ENCODE assay signal across 8 mouse cellular contexts in genomic region chr2:181598454-181599351, GRCm38 (mm10). TPM values are rescaled to one million over a fixed set of nuclear protein-coding genes. Genes with fewer than 3 reads are reported as not detected.
A peak's percentile ranks its signal among the peaks of the same experiment; 100 is the strongest.
DNase-seq lines count a peak whose midpoint lies in the region; ATAC-seq and TF ChIP-seq lines count a peak whose summit lies in the region.

Samd10 (minus strand) TSS chr2:181599212.

- H3K4me1 ChIP-seq in spleen, adult 2 months (ENCODE audit: control insufficient read depth, insufficient read depth, insufficient read length): peaks cover 4% of the 10 kb centered on the region
- peaks cover 14% of the 10 kb centered on the region for H3K4me1 ChIP-seq in heart, embryonic 12.5 days (replicated peaks)
- peaks cover 48% of the 10 kb centered on the region for H3K4me1 ChIP-seq in kidney, embryonic 15.5 days
- H3K4me1 ChIP-seq in liver, adult 2 months (ENCODE audit: control insufficient read depth, insufficient read depth, low read length): peaks cover 5% of the 10 kb centered on the region
- H3K4me1 ChIP-seq in midbrain, embryonic 16.5 days (ENCODE audit: control insufficient read depth, insufficient read depth, low read length): peaks cover 41% of the 10 kb centered on the region
- H3K4me1 ChIP-seq in testis, adult 2 months (ENCODE audit: control insufficient read depth, insufficient read depth, low read length): peaks cover 21% of the 10 kb centered on the region

- H3K36me3 ChIP-seq in spleen, adult 2 months (ENCODE audit: control insufficient read depth, insufficient read depth, low read length): no peaks in the 10 kb centered on the region
- H3K36me3 ChIP-seq in heart, embryonic 12.5 days: 0 out of 2 replicates have a peak, but pooled peaks cover 3% of the 10 kb centered on the region
- H3K36me3 ChIP-seq in kidney, embryonic 15.5 days: 0 out of 2 replicates have a peak, but pooled peaks cover 7% of the 10 kb centered on the region
- H3K36me3 ChIP-seq in liver, adult 2 months (ENCODE audit: control insufficient read depth, insufficient read depth, low read length): no peaks in the 10 kb centered on the region
- peaks cover 5% of the 10 kb centered on the region for H3K36me3 ChIP-seq in midbrain, embryonic 16.5 days (ENCODE audit: control insufficient read depth, insufficient read depth, low read length)
- H3K36me3 ChIP-seq in testis, adult 2 months (ENCODE audit: control insufficient read depth, insufficient read depth, low read length): peaks cover 2% of the 10 kb centered on the region

- peaks cover 5% of the 10 kb centered on the region; the same call in 1 of the 2 replicates for H3K79me2 ChIP-seq in liver, adult 2 months (ENCODE audit: control insufficient read depth, insufficient read depth, low read length)

- WGBS in spleen, adult 2 months: under 1% methylated on average over 71 of the region's 71 CpGs
- 2% methylated on average over 71 of the region's 71 CpGs for WGBS in heart, embryonic 12.5 days
- 2% methylated on average over 71 of the region's 71 CpGs for WGBS in kidney, embryonic 15.5 days
- 7% methylated on average over 71 of the region's 71 CpGs for WGBS in liver, adult 2 months
- 1% methylated on average over 71 of the region's 71 CpGs for WGBS in midbrain, embryonic 16.5 days

- peak within 1 kb of the TSS; percentile 92 for H3K4me2 ChIP-seq in heart, embryonic 12.5 days
- peak within 1 kb of the TSS; percentile 96 for H3K4me2 ChIP-seq in kidney, embryonic 15.5 days
- peak within 1 kb of the TSS; percentile 81 for H3K4me2 ChIP-seq in midbrain, embryonic 16.5 days (ENCODE audit: low read length)

- peak in 1 of 2 experiments; percentile 65 for DNase-seq in spleen, adult 2 months (ENCODE audit: low read depth in 1 of 2, low spot score in 2 of 2)
- DNase-seq in spleen, adult 12 weeks (ENCODE audit: low spot score): no peak
- DNase-seq in cerebellum, postnatal 14 days: peak; percentile 83 to 84
- no peak for DNase-seq in liver, adult 2 months (ENCODE audit: extremely low read depth, low read depth, low spot score)

- peak within 1 kb of the TSS; percentile 92 for H3K27ac ChIP-seq in spleen, adult 2 months (ENCODE audit: insufficient read depth, low read length)
- H3K27ac ChIP-seq in heart, embryonic 12.5 days (ENCODE audit: poor library complexity, severe bottlenecking): no peak within 1 kb of the TSS
- H3K27ac ChIP-seq in kidney, embryonic 15.5 days: peak within 1 kb of the TSS; percentile 92
- H3K27ac ChIP-seq in liver, adult 2 months (replicated peaks; ENCODE audit: insufficient read depth, low read depth, low read length): peak within 1 kb of the TSS; percentile 3; the same call in 1 of the 2 replicates
- H3K27ac ChIP-seq in midbrain, embryonic 16.5 days (ENCODE audit: low read length): peak within 1 kb of the TSS; percentile 97
- peak within 1 kb of the TSS; percentile 86 for H3K27ac ChIP-seq in testis, adult 2 months (ENCODE audit: control insufficient read depth, insufficient read depth, low read depth, low read length)

- H3K4me3 ChIP-seq in spleen, adult 2 months (ENCODE audit: extremely low read depth, insufficient read depth, insufficient read length): peak within 1 kb of the TSS; percentile 80
- peak within 1 kb of the TSS; percentile 66 for H3K4me3 ChIP-seq in heart, embryonic 12.5 days
- peak within 1 kb of the TSS; percentile 78 for H3K4me3 ChIP-seq in kidney, embryonic 15.5 days (replicated peaks)
- peak within 1 kb of the TSS; percentile 78 for H3K4me3 ChIP-seq in liver, adult 2 months (ENCODE audit: insufficient read depth, low read depth, low read length)
- H3K4me3 ChIP-seq in midbrain, embryonic 16.5 days (ENCODE audit: low read depth, low read length): peak within 1 kb of the TSS; percentile 79
- peak within 1 kb of the TSS; percentile 80 for H3K4me3 ChIP-seq in testis, adult 2 months (ENCODE audit: control insufficient read depth, low read depth, low read length)

- no peak for TF ChIP-seq CTCF in spleen, adult 2 months (IDR thresholded peaks at IDR 0.05; ENCODE audit: extremely low read depth, insufficient read depth, insufficient read length, insufficient replicate concordance)
- 0 out of 2 replicates have a peak, but pooled peaks have one; percentile 9 for TF ChIP-seq CTCF in liver, adult 2 months (IDR thresholded peaks at IDR 0.05; ENCODE audit: low read depth, low read length)
- no peak for TF ChIP-seq CTCF in testis, adult 2 months (IDR thresholded peaks at IDR 0.05; ENCODE audit: control insufficient read depth, insufficient read depth, insufficient replicate concordance, low read depth, low read length)

- TF ChIP-seq POLR2A in spleen, adult 2 months (IDR thresholded peaks at IDR 0.05; ENCODE audit: low read depth, low read length): no peak
- TF ChIP-seq POLR2A in liver, adult 2 months (IDR thresholded peaks at IDR 0.05; ENCODE audit: extremely low read depth, insufficient read depth, low read length): no peak
- TF ChIP-seq POLR2A in testis, adult 2 months (IDR thresholded peaks at IDR 0.05; ENCODE audit: control insufficient read depth, low read depth, low read length): no peak; the same call in 1 of the 2 replicates

- H3K9me3 ChIP-seq in heart, embryonic 12.5 days (replicated peaks): no peaks in the 10 kb centered on the region
- no peaks in the 10 kb centered on the region for H3K9me3 ChIP-seq in kidney, embryonic 15.5 days (replicated peaks)
- H3K9me3 ChIP-seq in midbrain, embryonic 16.5 days (replicated peaks; ENCODE audit: control insufficient read depth, low read length, poor library complexity, severe bottlenecking): no peaks in the 10 kb centered on the region

- H3K27me3 ChIP-seq in spleen, adult 2 months (ENCODE audit: control insufficient read depth, insufficient read depth, low read length): no peaks in the 10 kb centered on the region
- H3K27me3 ChIP-seq in heart, embryonic 12.5 days (replicated peaks): no peaks in the 10 kb centered on the region
- H3K27me3 ChIP-seq in kidney, embryonic 15.5 days: no peaks in the 10 kb centered on the region; the same call in 1 of the 2 replicates
- H3K27me3 ChIP-seq in liver, adult 2 months (ENCODE audit: control insufficient read depth, insufficient read depth, low read length): no peaks in the 10 kb centered on the region
- H3K27me3 ChIP-seq in midbrain, embryonic 16.5 days (ENCODE audit: control insufficient read depth, insufficient read depth, low read depth, low read length): no peaks in the 10 kb centered on the region
- no peaks in the 10 kb centered on the region for H3K27me3 ChIP-seq in testis, adult 2 months (ENCODE audit: control insufficient read depth, insufficient read depth, low read length)

- peak; percentile 31; the same call in 1 of the 2 replicates for ATAC-seq in heart, embryonic 12.5 days (ENCODE audit: insufficient number of reproducible peaks, low FRiP score)
- peak; percentile 33 for ATAC-seq in kidney, embryonic 15.5 days (replicated peaks; ENCODE audit: low FRiP score)
- ATAC-seq in midbrain, embryonic 16.5 days: peak; percentile 44

- peak within 1 kb of the TSS; percentile 76 for H3K9ac ChIP-seq in heart, embryonic 12.5 days
- H3K9ac ChIP-seq in kidney, embryonic 15.5 days: peak within 1 kb of the TSS; percentile 93
- H3K9ac ChIP-seq in liver, adult 2 months (ENCODE audit: low read depth, low read length): peak within 1 kb of the TSS; percentile 81
- H3K9ac ChIP-seq in midbrain, embryonic 16.5 days (ENCODE audit: low read depth, low read length): peak within 1 kb of the TSS; percentile 98

RNA-seq across cellular contexts. Expression of gene Samd10, which starts in this region (rescaled TPM):
- 15.0 and 22.8 TPM in 2 replicates for polyA plus RNA-seq in spleen, adult 2 months (2012; rRNA removed)
- 12.4 and 13.4 TPM in 2 replicates for polyA plus RNA-seq in heart, embryonic 12.5 days (2016; fragmentation: Nextera tagmentation; extraction: Ambion mirVana)
- 24.6 and 26.3 TPM in 2 replicates for polyA plus RNA-seq in kidney, embryonic 15.5 days (2015; fragmentation: Nextera tagmentation; extraction: Ambion mirVana)
- total RNA-seq in liver, adult 2 months (2014; rRNA removed): 0.54 and 0.55 TPM in 2 replicates
- 2.2 and 4.6 TPM in 2 replicates for polyA plus RNA-seq in liver, adult 2 months (2012; rRNA removed)
- polyA plus RNA-seq in midbrain, embryonic 16.5 days (2015; fragmentation: Nextera tagmentation; extraction: Ambion mirVana): 213 and 216 TPM in 2 replicates
- polyA plus RNA-seq in testis, adult 2 months (2012; rRNA removed): 61.7 and 61.8 TPM in 2 replicates

Comparison
In these comparisons a context has a peak if more than half of its experiments do, and no peak if none do; other contexts are left out.
1. DNase-seq: peak in cerebellum, postnatal 14 days (2 of 2); none in spleen, adult 12 weeks (single experiment) and liver, adult 2 months (single experiment).
2. Peak in every context shown above with its lines, with median percentiles within 50 percentile points of each other: H3K4me3 ChIP-seq, ATAC-seq, H3K4me2 ChIP-seq and H3K9ac ChIP-seq.